Mouse (Mus musculus) limb, embryonic 13.5 days (tissue): ENCODE data around the gene Smpx. TPM values are rescaled to one million over a fixed set of nuclear protein-coding genes. Genes with fewer than 3 reads are reported as not detected.
A peak's percentile ranks its signal among the peaks of the same experiment; 100 is the strongest.

Experiments used
- ATAC-seq: fragments of 200-750 bp; cut with Nextera tagmentation; 2 replicates; pipeline ENCODE4 v1.8.0; 2017; ENCODE audit warnings: low read depth, moderate number of reproducible peaks, moderate TSS enrichment; ENCODE audit not compliant: low FRiP score
- H3K27ac ChIP-seq: fragments of 300-500 bp; sonication (generic); 2 replicates; pipeline ENCODE4 v1.5.1; 2015; ENCODE audit warnings: inconsistent platforms, mild to moderate bottlenecking, moderate library complexity
- H3K27me3 ChIP-seq: fragments of 300-500 bp; sonication (generic); 2 replicates; pipeline ENCODE4 v1.6.1; 2015; ENCODE audit warnings: mild to moderate bottlenecking, inconsistent platforms
- H3K36me3 ChIP-seq: fragments of 300-500 bp; sonication (generic); 2 replicates; pipeline ENCODE4 v1.6.1; 2015; ENCODE audit warnings: inconsistent platforms, mild to moderate bottlenecking, moderate library complexity
- H3K4me1 ChIP-seq: fragments of 300-500 bp; sonication (generic); 2 replicates; pipeline ENCODE4 v1.6.1; 2015; ENCODE audit warnings: inconsistent platforms
- H3K4me2 ChIP-seq: fragments of 300-500 bp; sonication (generic); replicated peaks from 2 replicates; pipeline ENCODE4 v1.6.1; 2015; ENCODE audit warnings: inconsistent platforms, mild to moderate bottlenecking, moderate library complexity
- H3K4me3 ChIP-seq: fragments of 300-500 bp; sonication (generic); 2 replicates; pipeline ENCODE4 v1.5.1; 2015; ENCODE audit warnings: moderate library complexity, mild to moderate bottlenecking, inconsistent platforms
- H3K9ac ChIP-seq: fragments of 300-500 bp; sonication (generic); 2 replicates; pipeline ENCODE4 v1.6.1; 2015; ENCODE audit warnings: mild to moderate bottlenecking, inconsistent platforms
- H3K9me3 ChIP-seq: fragments of 300-500 bp; sonication (generic); 2 replicates; pipeline ENCODE4 v1.6.1; 2016; ENCODE audit warnings: inconsistent platforms
- WGBS: fragments of 180-500 bp; shearing (Covaris S2); methylation state at CpG from one replicate; pipeline ENCODE4 v1.1.7; 2015; 5-methylcytosine and 5-hydroxymethylcytosine counted together
- polyA plus RNA-seq: library from polyadenylated mRNA; unstranded; fragments of >200 nt; fragmentation: Nextera tagmentation; extraction: Ambion mirVana; gene quantifications from 2 replicates; pipeline ENCODE4 v1.2.1, GENCODE M21; 2015

The Smpx gene
- polyA plus RNA-seq, 1 experiment from 2014 or later = 21.1 TPM

DNA sequence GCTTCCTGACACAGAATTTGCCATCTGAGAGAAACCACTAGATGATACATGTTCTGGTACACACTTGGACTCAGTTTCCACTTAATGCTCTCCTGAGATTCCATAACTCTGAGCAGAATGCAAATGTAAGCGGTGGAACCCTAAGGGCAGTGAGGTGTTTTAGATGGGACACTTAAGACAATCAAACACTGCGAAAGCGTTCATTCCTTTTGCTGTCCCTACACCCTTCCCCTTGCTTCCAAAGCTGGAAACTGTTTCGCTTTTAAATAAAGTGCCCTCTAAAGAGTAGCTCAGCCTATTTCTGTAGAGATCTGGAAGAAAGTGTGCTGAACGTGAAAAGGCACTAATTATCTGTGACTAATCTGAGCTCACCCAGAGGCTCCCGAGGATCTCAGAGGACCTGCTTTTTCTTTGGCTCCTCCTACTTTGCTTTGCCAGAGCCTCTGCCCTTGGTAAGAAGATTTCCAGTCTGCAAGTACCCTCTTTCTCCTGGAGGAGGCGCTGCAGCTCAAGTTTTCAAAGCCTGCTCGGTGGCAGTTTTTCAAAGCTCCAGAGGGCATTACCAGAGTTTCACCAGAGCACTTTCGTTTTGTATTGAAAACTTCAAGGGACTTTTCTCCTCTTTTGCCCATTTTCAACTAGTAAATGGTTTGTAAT, 33.1 kb downstream of the Smpx start:
- ATAC-seq = no peak; the same call in 1 of the 2 replicates
- H3K4me2 ChIP-seq = peak overlapping the region; percentile 35
- H3K36me3 ChIP-seq = no peaks in the 10 kb centered on the region
- no peaks in the 10 kb centered on the region for H3K9me3 ChIP-seq
- H3K4me3 ChIP-seq = no peak overlapping the region
- no peak overlapping the region for H3K27ac ChIP-seq
- 32% methylated on average over 9 of the region's 9 CpGs for WGBS
- H3K4me1 ChIP-seq = no peaks in the 10 kb centered on the region
- peaks cover 15% of the 10 kb centered on the region; the same call in 1 of the 2 replicates for H3K27me3 ChIP-seq
- no peak overlapping the region for H3K9ac ChIP-seq

DNA sequence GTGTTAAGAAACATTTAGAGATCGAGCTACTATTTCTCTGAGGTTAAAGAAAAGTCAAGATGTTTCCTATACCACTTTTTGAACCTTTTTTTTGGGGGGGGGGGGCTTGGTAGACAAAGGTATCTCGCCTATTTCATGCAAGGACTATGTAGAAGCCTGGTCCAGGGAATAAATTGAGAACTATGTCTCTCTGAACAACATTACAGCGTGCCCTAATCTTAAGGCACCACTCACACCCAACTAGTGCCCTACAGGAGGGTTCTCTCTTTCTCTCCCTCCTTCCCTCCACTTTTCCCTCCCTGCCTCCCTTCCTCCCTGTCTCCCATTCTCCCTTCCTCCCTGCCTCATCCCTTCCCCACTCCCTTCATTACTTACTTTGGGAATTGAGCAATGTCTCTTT, 33.6 kb downstream of the Smpx start:
- Histone ChIP-seq H3K4me3 (no peak overlapping the region), H3K9ac (no peak overlapping the region), H3K9me3 (no peaks in the 10 kb centered on the region), H3K4me1 (no peaks in the 10 kb centered on the region), H3K4me2 (peak overlapping the region; percentile 35; the same call in 1 of the 2 replicates), H3K27me3 (peaks cover 15% of the 10 kb centered on the region; the same call in 1 of the 2 replicates), H3K36me3 (no peaks in the 10 kb centered on the region), H3K27ac (no peak overlapping the region)
- WGBS = 43% methylated on average over 3 of the region's 3 CpGs
- no peak for ATAC-seq

DNA sequence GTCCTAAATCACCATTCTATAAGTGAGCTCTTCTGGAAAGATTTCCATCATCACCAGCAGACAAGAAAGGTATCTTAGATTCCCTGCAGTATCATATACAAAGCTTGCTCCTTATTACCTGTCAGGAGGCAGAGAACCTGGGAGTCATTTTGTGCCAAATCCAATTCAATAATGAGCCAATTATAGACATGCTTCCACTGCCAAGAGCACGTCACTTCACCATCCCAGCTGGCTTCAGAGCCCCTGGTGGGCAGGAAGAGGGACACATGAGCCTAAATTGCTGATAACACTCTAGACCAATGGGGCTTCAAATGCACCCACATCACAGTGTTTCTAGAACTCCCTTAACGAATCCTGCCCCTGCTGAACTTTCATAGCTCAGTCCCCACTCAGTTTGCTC, 35.1 kb downstream of the Smpx start:
- ATAC-seq = no peak
- Histone ChIP-seq H3K4me3 (no peak overlapping the region), H3K27ac (no peak overlapping the region), H3K36me3 (no peaks in the 10 kb centered on the region), H3K27me3 (peaks cover 15% of the 10 kb centered on the region; the same call in 1 of the 2 replicates), H3K9me3 (no peaks in the 10 kb centered on the region), H3K4me2 (no peak overlapping the region), H3K4me1 (no peaks in the 10 kb centered on the region), H3K9ac (no peak overlapping the region)
- 35% methylated on average over 2 of the region's 2 CpGs for WGBS

DNA sequence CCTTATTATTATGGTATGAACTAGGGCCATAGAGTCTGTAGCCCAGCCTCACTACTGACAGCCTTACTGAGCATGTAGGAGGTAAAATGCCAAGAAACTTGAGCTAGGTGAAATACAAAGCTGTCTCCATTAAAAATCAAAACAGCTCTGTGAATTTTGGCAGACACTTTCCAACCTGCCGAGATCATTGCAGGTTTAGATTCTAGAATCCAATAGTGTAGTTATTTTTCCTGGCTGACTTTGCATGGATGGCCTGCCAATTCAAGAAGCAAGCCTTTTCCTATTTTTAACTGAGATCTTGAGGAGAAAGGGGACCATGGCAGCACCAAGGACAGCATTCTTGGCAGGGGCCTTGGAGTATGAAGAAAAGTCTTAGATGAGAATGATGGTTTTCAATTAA, 35.6 kb downstream of the Smpx start:
- Histone ChIP-seq H3K27ac (no peak overlapping the region), H3K4me2 (no peak overlapping the region), H3K27me3 (peaks cover 15% of the 10 kb centered on the region; the same call in 1 of the 2 replicates), H3K4me1 (no peaks in the 10 kb centered on the region), H3K9me3 (no peaks in the 10 kb centered on the region), H3K4me3 (no peak overlapping the region), H3K9ac (no peak overlapping the region), H3K36me3 (no peaks in the 10 kb centered on the region)
- ATAC-seq = no peak
- 72% methylated on average over 1 of the region's 1 CpGs for WGBS

DNA sequence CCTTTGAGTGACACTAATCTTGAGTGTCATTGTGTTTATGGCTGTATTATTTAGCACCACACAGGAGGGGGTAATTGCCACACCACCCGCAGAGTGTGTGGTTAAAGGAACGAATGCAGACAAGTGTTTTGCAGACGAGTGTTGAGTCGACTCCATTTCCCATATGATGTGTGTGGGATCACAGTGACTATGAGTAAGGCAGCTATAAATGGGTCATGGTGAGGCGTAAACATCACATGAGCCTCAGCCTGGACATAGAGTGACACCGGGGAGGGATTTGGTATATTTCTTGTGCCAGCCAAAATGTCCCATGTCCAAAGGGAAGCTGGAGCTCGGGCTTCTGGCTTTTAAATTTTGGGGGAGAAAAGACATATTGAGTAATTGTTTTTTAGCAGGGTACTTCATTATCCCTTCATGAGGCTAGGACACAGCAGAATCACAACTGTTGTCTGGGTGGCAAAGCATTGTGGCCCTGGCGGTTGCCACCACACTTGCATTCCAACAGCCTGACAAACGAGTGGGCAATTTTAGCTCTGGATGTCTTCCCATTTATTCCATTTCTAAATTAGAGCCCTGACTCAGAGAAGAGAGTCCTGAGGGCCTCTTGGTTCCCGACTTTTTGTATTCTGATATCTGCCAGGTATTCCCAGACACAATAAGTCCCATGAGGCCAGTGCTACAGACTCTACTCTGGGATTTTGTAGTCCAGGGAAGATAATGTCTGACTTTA, 49.3 kb downstream of the Smpx start:
- Histone ChIP-seq H3K36me3 (no peaks in the 10 kb centered on the region), H3K4me3 (no peak overlapping the region), H3K9ac (no peak overlapping the region), H3K27me3 (peaks cover 2% of the 10 kb centered on the region; the same call in 1 of the 2 replicates), H3K4me1 (no peaks in the 10 kb centered on the region), H3K27ac (no peak overlapping the region), H3K4me2 (no peak overlapping the region), H3K9me3 (no peaks in the 10 kb centered on the region)
- ATAC-seq = no peak
- WGBS = 69% methylated on average over 10 of the region's 10 CpGs

DNA sequence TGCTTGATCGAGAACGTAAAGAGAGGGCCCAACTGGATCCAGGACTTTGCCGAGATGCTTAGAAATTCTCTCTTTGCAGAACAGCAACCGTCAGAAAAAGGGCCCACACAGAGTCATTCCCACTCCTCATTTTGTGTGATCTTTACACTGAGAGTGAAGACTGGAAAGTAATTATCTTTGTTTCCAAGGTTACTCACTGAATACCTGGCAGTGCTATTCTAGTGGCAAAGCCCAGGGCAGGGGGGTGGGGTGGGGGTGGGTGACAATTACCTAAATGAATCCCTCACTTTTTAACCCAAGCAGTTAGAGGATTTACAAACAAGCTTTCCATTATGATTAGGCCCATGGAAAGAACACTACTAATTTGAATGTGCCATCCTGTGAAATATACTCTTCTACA, 55.8 kb downstream of the Smpx start:
- no peak overlapping the region for H3K4me2 ChIP-seq
- no peaks in the 10 kb centered on the region for H3K36me3 ChIP-seq
- H3K27ac ChIP-seq = no peak overlapping the region
- no peak for ATAC-seq
- H3K9ac ChIP-seq = no peak overlapping the region
- no peaks in the 10 kb centered on the region for H3K4me1 ChIP-seq
- H3K9me3 ChIP-seq = no peaks in the 10 kb centered on the region
- H3K4me3 ChIP-seq = no peak overlapping the region
- 80% methylated on average over 4 of the region's 4 CpGs for WGBS
- H3K27me3 ChIP-seq = peaks cover 3% of the 10 kb centered on the region; the same call in 1 of the 2 replicates

DNA sequence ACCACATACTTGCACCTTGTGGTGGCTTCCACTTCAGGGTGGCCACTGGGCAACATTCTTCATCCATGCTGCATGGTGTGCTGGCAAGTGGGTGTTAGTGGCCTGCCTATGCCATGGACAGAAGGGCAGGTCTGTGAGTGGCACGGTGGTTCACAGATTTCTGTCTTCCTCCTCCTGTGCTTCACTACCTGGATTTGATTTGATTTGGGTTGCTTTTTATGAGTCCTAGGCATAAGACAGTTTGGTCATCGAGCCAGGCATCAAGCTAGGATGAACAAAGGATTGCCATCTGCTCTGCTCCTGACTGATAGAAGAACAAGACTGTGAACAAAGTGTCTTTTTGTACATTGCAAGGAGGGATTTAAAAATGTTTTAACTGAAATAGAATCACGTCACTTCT, 63.8 kb downstream of the Smpx start:
- Histone ChIP-seq H3K27me3 (peaks cover 3% of the 10 kb centered on the region; the same call in 1 of the 2 replicates), H3K9ac (no peak overlapping the region), H3K4me3 (no peak overlapping the region), H3K36me3 (no peaks in the 10 kb centered on the region), H3K9me3 (no peaks in the 10 kb centered on the region), H3K27ac (no peak overlapping the region), H3K4me1 (no peaks in the 10 kb centered on the region), H3K4me2 (no peak overlapping the region)
- ATAC-seq = no peak
- whole genome bisulfite sequencing = 80% methylated on average over 3 of the region's 3 CpGs

DNA sequence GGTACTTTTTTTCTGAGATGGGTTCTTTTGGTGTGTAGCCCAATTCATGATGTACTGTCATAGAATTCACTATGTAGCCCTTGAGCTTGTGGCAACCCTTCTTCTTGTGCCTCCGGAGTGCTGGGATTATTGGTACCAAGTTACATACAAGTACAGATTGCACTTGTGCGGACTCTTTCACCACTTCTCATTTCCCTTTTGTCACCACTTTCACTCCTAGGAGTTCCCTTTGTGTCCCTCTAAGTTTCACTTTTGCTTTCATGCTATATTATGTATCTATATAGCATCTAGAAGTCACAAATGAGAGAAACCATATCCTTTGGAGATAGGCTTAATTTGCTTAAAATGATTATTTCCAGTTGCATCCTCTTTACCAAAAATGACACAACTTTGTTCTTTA, 103.0 kb downstream of the Smpx start:
- WGBS = 93% methylated on average over 2 of the region's 2 CpGs
- H3K36me3 ChIP-seq = no peaks in the 10 kb centered on the region
- no peak overlapping the region for H3K27ac ChIP-seq
- H3K4me1 ChIP-seq = no peaks in the 10 kb centered on the region
- H3K9ac ChIP-seq = no peak overlapping the region
- ATAC-seq = no peak
- no peaks in the 10 kb centered on the region for H3K9me3 ChIP-seq
- H3K27me3 ChIP-seq = no peaks in the 10 kb centered on the region
- no peak overlapping the region for H3K4me3 ChIP-seq
- no peak overlapping the region for H3K4me2 ChIP-seq

Other genes with a start within 250 kb of the Smpx start
- gene Sms, start 206.6 kb upstream of the Smpx start, polyA plus RNA-seq = 56.4 and 59.9 TPM in 2 replicates
- 4.6 and 5.3 TPM in 2 replicates for gene Yy2, start 129.9 kb upstream of the Smpx start, polyA plus RNA-seq
- gene Mbtps2, start 100.2 kb upstream of the Smpx start, polyA plus RNA-seq = 23.9 and 25.7 TPM in 2 replicates
- gene Klhl34, start 119.5 kb downstream of the Smpx start, polyA plus RNA-seq = 1.4 TPM in 2 replicates